Mouse (Mus musculus): ENCODE measurements around the gene Cdk17. TPM values are rescaled to one million over a fixed set of nuclear protein-coding genes. Genes with fewer than 3 reads are reported as not detected.

The Cdk17 gene
- polyA plus RNA-seq, 2 experiments, result 10.5 to 12.9 TPM

GRCm38 (mm10) chr10:93205287-93205956, 44.7 kb downstream of the Cdk17 start:
- 82% methylated on average over 4 of the region's 4 CpGs for WGBS (ENCODE audit: insufficient replicate concordance)
- DNase-seq (ENCODE audit: low read depth in 3 of 3, low spot score in 3 of 3) (no peak), ATAC-seq (ENCODE audit: insufficient read depth) (no peak)
- Histone ChIP-seq H3K27ac (no peak overlapping the region), H3K4me2 (ENCODE audit: low read depth) (no peak overlapping the region), H3K4me3 (ENCODE audit: insufficient read depth in 1 of 2, low read depth in 2 of 2, low read length in 2 of 2) (no peak overlapping the region), H3K4me1 (replicated peaks; ENCODE audit: control insufficient read depth in 2 of 2, insufficient read depth in 2 of 2, low read length in 1 of 2) (peaks cover 0 to 12% of the 10 kb centered on the region in 2 experiments; a peak in 2 of 4 replicates), H3K9me3 (ENCODE audit: control insufficient read depth, low read length) (no peaks in the 10 kb centered on the region), H3K27me3 (ENCODE audit: control insufficient read depth, insufficient read depth, low read length) (no peaks in the 10 kb centered on the region), H3K9ac (replicated peaks) (no peak overlapping the region), H3K36me3 (replicated peaks; ENCODE audit: control insufficient read depth, insufficient read depth, low read depth) (peaks cover 6% of the 10 kb centered on the region)
- TF ChIP-seq CTCF (IDR thresholded peaks at IDR 0.05; ENCODE audit: low read depth) (no peak), EP300 (IDR thresholded peaks at IDR 0.05; ENCODE audit: low read depth) (no peak)

GRCm38 (mm10) chr10:93207176-93207575, 46.5 kb downstream of the Cdk17 start:
- ATAC-seq (ENCODE audit: insufficient read depth) (no peak), DNase-seq (ENCODE audit: low read depth in 3 of 3, low spot score in 3 of 3) (no peak)
- peaks cover 12% of the 10 kb centered on the region for H3K36me3 ChIP-seq (replicated peaks; ENCODE audit: control insufficient read depth, insufficient read depth, low read depth)
- H3K9ac ChIP-seq (replicated peaks), result no peak overlapping the region
- TF ChIP-seq CTCF (IDR thresholded peaks at IDR 0.05; ENCODE audit: low read depth), result no peak
- TF ChIP-seq EP300 (IDR thresholded peaks at IDR 0.05; ENCODE audit: low read depth), result no peak
- H3K4me3 ChIP-seq (ENCODE audit: insufficient read depth in 1 of 2, low read depth in 2 of 2, low read length in 2 of 2), result no peak overlapping the region
- 70% methylated on average over 5 of the region's 5 CpGs for WGBS (ENCODE audit: insufficient replicate concordance)
- no peaks in the 10 kb centered on the region for H3K9me3 ChIP-seq (ENCODE audit: control insufficient read depth, low read length)
- peaks cover 0 to 7% of the 10 kb centered on the region in 2 experiments; a peak in 2 of 4 replicates for H3K4me1 ChIP-seq (replicated peaks; ENCODE audit: control insufficient read depth in 2 of 2, insufficient read depth in 2 of 2, low read length in 1 of 2)
- H3K27ac ChIP-seq, result no peak overlapping the region
- H3K4me2 ChIP-seq (ENCODE audit: low read depth), result no peak overlapping the region
- H3K27me3 ChIP-seq (ENCODE audit: control insufficient read depth, insufficient read depth, low read length), result no peaks in the 10 kb centered on the region

- TF ChIP-seq CTCF (IDR thresholded peaks at IDR 0.05; ENCODE audit: low read depth), result no peak
- TF ChIP-seq EP300 (IDR thresholded peaks at IDR 0.05; ENCODE audit: low read depth), result no peak
- no peak for ATAC-seq (ENCODE audit: insufficient read depth)
- H3K36me3 ChIP-seq (replicated peaks; ENCODE audit: control insufficient read depth, insufficient read depth, low read depth), result peaks cover 54% of the 10 kb centered on the region
- H3K4me2 ChIP-seq (ENCODE audit: low read depth), result no peak overlapping the region
- DNase-seq (ENCODE audit: low read depth in 3 of 3, low spot score in 3 of 3), result no peak
- H3K27ac ChIP-seq, result no peak overlapping the region
- H3K4me1 ChIP-seq (replicated peaks; ENCODE audit: control insufficient read depth in 2 of 2, insufficient read depth in 2 of 2, low read length in 1 of 2), result peaks cover 0 to 6% of the 10 kb centered on the region in 2 experiments; a peak in 2 of 4 replicates
- 73% methylated on average over 2 of the region's 2 CpGs for WGBS (ENCODE audit: insufficient replicate concordance)
- no peaks in the 10 kb centered on the region for H3K9me3 ChIP-seq (ENCODE audit: control insufficient read depth, low read length)
- H3K27me3 ChIP-seq (ENCODE audit: control insufficient read depth, insufficient read depth, low read length), result no peaks in the 10 kb centered on the region
- no peak overlapping the region for H3K4me3 ChIP-seq (ENCODE audit: insufficient read depth in 1 of 2, low read depth in 2 of 2, low read length in 2 of 2)
- no peak overlapping the region for H3K9ac ChIP-seq (replicated peaks)
Observed at GRCm38 (mm10) chr10:93212699-93213098, 52.0 kb downstream of the Cdk17 start.

DNA sequence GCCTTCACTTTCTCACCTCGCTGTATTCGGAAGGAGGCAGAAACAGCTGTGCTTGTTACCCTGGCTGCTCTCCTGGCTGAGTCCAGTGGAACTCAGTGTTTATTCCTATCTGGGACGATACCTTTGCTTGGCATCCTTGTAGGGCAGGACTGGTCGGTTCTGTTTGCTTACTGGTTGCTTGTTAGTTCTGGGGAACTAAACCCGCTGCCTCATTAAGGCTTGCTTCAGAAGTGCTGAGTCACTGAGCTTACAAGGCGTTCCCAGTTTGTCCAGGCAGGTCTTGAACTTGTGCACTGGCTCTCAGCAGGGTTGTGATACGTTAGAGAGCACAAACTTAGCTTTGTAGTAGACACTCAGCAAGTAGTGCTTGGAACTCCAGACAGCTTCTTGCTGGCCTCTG, 52.7 kb downstream of the Cdk17 start:
- Histone ChIP-seq H3K9ac (replicated peaks) (no peak overlapping the region), H3K4me2 (ENCODE audit: low read depth) (no peak overlapping the region), H3K27me3 (ENCODE audit: control insufficient read depth, insufficient read depth, low read length) (no peaks in the 10 kb centered on the region), H3K27ac (no peak overlapping the region), H3K36me3 (replicated peaks; ENCODE audit: control insufficient read depth, insufficient read depth, low read depth) (peaks cover 55% of the 10 kb centered on the region), H3K4me3 (ENCODE audit: insufficient read depth in 1 of 2, low read depth in 2 of 2, low read length in 2 of 2) (no peak overlapping the region), H3K9me3 (ENCODE audit: control insufficient read depth, low read length) (no peaks in the 10 kb centered on the region), H3K4me1 (replicated peaks; ENCODE audit: control insufficient read depth in 2 of 2, insufficient read depth in 2 of 2, low read length in 1 of 2) (peaks cover 0 to 6% of the 10 kb centered on the region in 2 experiments; a peak in 2 of 4 replicates)
- WGBS (ENCODE audit: insufficient replicate concordance), result 70% methylated on average over 7 of the region's 7 CpGs
- no peak for TF ChIP-seq CTCF (IDR thresholded peaks at IDR 0.05; ENCODE audit: low read depth)
- no peak for TF ChIP-seq EP300 (IDR thresholded peaks at IDR 0.05; ENCODE audit: low read depth)
- DNase-seq (ENCODE audit: low read depth in 3 of 3, low spot score in 3 of 3), result no peak
- ATAC-seq (ENCODE audit: insufficient read depth), result no peak

DNA sequence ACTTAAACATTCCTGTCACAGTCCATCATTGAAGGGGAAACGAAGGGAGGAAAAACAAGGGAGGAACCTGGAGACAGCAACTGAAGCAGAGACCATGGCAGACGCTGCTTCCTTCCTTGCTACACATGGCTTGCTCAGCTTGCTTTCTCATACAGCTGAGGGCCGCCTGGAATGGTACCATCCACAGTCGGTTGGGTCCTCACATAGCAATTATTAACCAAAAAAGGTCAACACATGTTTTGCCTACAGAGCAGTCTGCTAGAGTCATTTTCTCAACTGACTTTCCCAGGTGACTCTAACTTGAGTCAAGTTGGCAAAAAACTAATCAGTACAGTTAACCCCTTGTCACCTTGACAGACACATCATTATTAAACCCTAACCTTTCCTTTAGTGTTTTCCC, 53.6 kb downstream of the Cdk17 start:
- Histone ChIP-seq H3K27ac (no peak overlapping the region), H3K9ac (replicated peaks) (no peak overlapping the region), H3K4me1 (replicated peaks; ENCODE audit: control insufficient read depth in 2 of 2, insufficient read depth in 2 of 2, low read length in 1 of 2) (peaks cover 0 to 6% of the 10 kb centered on the region in 2 experiments; a peak in 2 of 4 replicates), H3K4me3 (ENCODE audit: insufficient read depth in 1 of 2, low read depth in 2 of 2, low read length in 2 of 2) (no peak overlapping the region), H3K36me3 (replicated peaks; ENCODE audit: control insufficient read depth, insufficient read depth, low read depth) (peaks cover 53% of the 10 kb centered on the region), H3K27me3 (ENCODE audit: control insufficient read depth, insufficient read depth, low read length) (no peaks in the 10 kb centered on the region), H3K9me3 (ENCODE audit: control insufficient read depth, low read length) (no peaks in the 10 kb centered on the region), H3K4me2 (ENCODE audit: low read depth) (no peak overlapping the region)
- WGBS (ENCODE audit: insufficient replicate concordance), result 61% methylated on average over 4 of the region's 4 CpGs
- DNase-seq (ENCODE audit: low read depth in 3 of 3, low spot score in 3 of 3) (no peak), ATAC-seq (ENCODE audit: insufficient read depth) (no peak)
- TF ChIP-seq EP300 (IDR thresholded peaks at IDR 0.05; ENCODE audit: low read depth) (no peak), CTCF (IDR thresholded peaks at IDR 0.05; ENCODE audit: low read depth) (no peak)
